Mouse (Mus musculus) liver, adult 2 months (tissue): ENCODE measurements around the gene Fbxl12.

Experiments
- CTCF ChIP-seq: fragments of 200-500 bp; IDR thresholded peaks from 2 replicates; pipeline ENCODE4 v1.5.1; 2011; ENCODE audit warnings: low read depth, low read length, control low read depth
- POLR2A ChIP-seq: fragments of 200-500 bp; IDR thresholded peaks from 2 replicates; pipeline ENCODE4 v1.6.1; 2011; ENCODE audit warnings: low read length, control low read depth; ENCODE audit not compliant: insufficient read depth; ENCODE audit errors: extremely low read depth

- TF ChIP-seq POLR2A (no peak), CTCF (no peak)
Observed at GRCm38 (mm10) chr9:20677892-20678291, 33.3 kb upstream of the Fbxl12 start.
